Mouse (Mus musculus) CH12.LX (cell line): ENCODE data around the gene Gm20547. TPM values are rescaled to one million over a fixed set of nuclear protein-coding genes. Genes with fewer than 3 reads are reported as not detected.
A peak's percentile ranks its signal among the peaks of the same experiment; 100 is the strongest.

ENCODE experiments used
- DNase-seq: peaks from one replicate; pipeline ENCODE4 v3.0.0-alpha.2; 2013; ENCODE audit errors: extremely low read depth
- H3K27ac ChIP-seq: 2 replicates; pipeline ENCODE4 v1.5.1; 2012; ENCODE audit warnings: low read depth, mild to moderate bottlenecking, control low read depth, moderate library complexity; ENCODE audit not compliant: insufficient read depth
- H3K27me3 ChIP-seq: replicated peaks from 2 replicates; pipeline ENCODE3; 2012; ENCODE audit warnings: inconsistent platforms
- H3K36me3 ChIP-seq, 2 experiments: replicated peaks in 1 of 2; 2 replicates each; pipeline versions ENCODE3 to v1.6.1; 2012; ENCODE audit warnings: inconsistent platforms in 1 of 2, low read length in 1 of 2, mild to moderate bottlenecking in 1 of 2, mixed read lengths in 1 of 2, moderate library complexity in 1 of 2; ENCODE audit not compliant: control insufficient read depth in 1 of 2, insufficient read depth in 1 of 2
- H3K4me1 ChIP-seq, 2 experiments: 2 replicates each; pipeline ENCODE4 v1.6.1; 2012; ENCODE audit warnings: inconsistent platforms in 1 of 2, moderate library complexity in 1 of 2; ENCODE audit not compliant: insufficient read depth in 2 of 2, control insufficient read depth in 1 of 2
- H3K4me2 ChIP-seq: 2 replicates; pipeline ENCODE4 v1.6.1; 2012; ENCODE audit warnings: low read depth, mild to moderate bottlenecking, control low read depth; ENCODE audit not compliant: poor library complexity, insufficient read depth, severe bottlenecking
- H3K4me3 ChIP-seq, 3 experiments: fragments of 150-350 bp in 1 of 3; sonication (generic) in 1 of 3; replicated peaks in 1 of 3; 2 replicates each; pipeline versions ENCODE3 to v1.5.1; 2011 to 2012; ENCODE audit warnings: low read depth in 2 of 3, low read length in 2 of 3, mild to moderate bottlenecking in 2 of 3, moderate library complexity in 2 of 3, control low read depth in 1 of 3, improper control_type of control experiment in 1 of 3, inconsistent platforms in 1 of 3, mixed read lengths in 1 of 3; ENCODE audit not compliant: poor library complexity in 1 of 3
- H3K79me2 ChIP-seq: replicated peaks from 2 replicates; pipeline ENCODE4 v1.6.1; 2012; ENCODE audit warnings: mild to moderate bottlenecking, moderate library complexity; ENCODE audit not compliant: control insufficient read depth, poor library complexity, insufficient read depth, severe bottlenecking; ENCODE audit errors: extremely low read depth
- H3K9ac ChIP-seq: 2 replicates; pipeline ENCODE4 v1.6.1; 2012; ENCODE audit warnings: low read depth, mild to moderate bottlenecking, control low read depth, moderate library complexity; ENCODE audit not compliant: insufficient read depth
- H3K9me3 ChIP-seq: replicated peaks from 2 replicates; pipeline ENCODE3; 2012; ENCODE audit warnings: low read length, inconsistent platforms, mixed read lengths
- BHLHE40 ChIP-seq: IDR thresholded peaks from 2 replicates; pipeline ENCODE4 v1.6.1; 2011; ENCODE audit warnings: mild to moderate bottlenecking, low read depth, low read length, improper control_type of control experiment
- CTCF ChIP-seq, 2 experiments: IDR thresholded peaks in 1 of 2; conservative IDR thresholded peaks in 1 of 2; 2 replicates each; pipeline ENCODE4 v1.5.1; 2011 to 2012; ENCODE audit warnings: low read depth in 2 of 2, low read length in 2 of 2, improper control_type of control experiment in 1 of 2, inconsistent platforms in 1 of 2, mild to moderate bottlenecking in 1 of 2, moderate library complexity in 1 of 2
- E2F4 ChIP-seq: IDR thresholded peaks from 2 replicates; pipeline ENCODE4 v1.6.1; 2011; ENCODE audit warnings: low read depth, low read length, improper control_type of control experiment; ENCODE audit not compliant: insufficient replicate concordance
- ELF1 ChIP-seq: IDR thresholded peaks from 2 replicates; pipeline ENCODE4 v1.6.1; 2014; ENCODE audit warnings: low read depth, mild to moderate bottlenecking, inconsistent platforms, low read length, improper control_type of control experiment
- HCFC1 ChIP-seq: IDR thresholded peaks from 2 replicates; pipeline ENCODE4 v1.6.1; 2012; ENCODE audit warnings: low read depth, mild to moderate bottlenecking, inconsistent platforms, low read length, improper control_type of control experiment
- JUND ChIP-seq: conservative IDR thresholded peaks from 2 replicates; pipeline ENCODE4 v1.6.1; 2011; ENCODE audit warnings: low read depth, low read length, improper control_type of control experiment
- KAT2A ChIP-seq: IDR thresholded peaks from 2 replicates; pipeline ENCODE4 v1.6.1; 2012; ENCODE audit warnings: low read length, improper control_type of control experiment, inconsistent platforms; ENCODE audit not compliant: insufficient replicate concordance
- MAFK ChIP-seq: IDR thresholded peaks from 2 replicates; pipeline ENCODE4 v1.6.1; 2011; ENCODE audit warnings: low read length, improper control_type of control experiment; ENCODE audit not compliant: insufficient replicate concordance
- MAX ChIP-seq: IDR thresholded peaks from 2 replicates; pipeline ENCODE4 v1.6.1; 2011; ENCODE audit warnings: low read length, improper control_type of control experiment
- MYC ChIP-seq: IDR thresholded peaks from 2 replicates; pipeline ENCODE4 v1.6.1; 2011; ENCODE audit warnings: low read depth, mild to moderate bottlenecking, improper control_type of control experiment, low read length
- NELFE ChIP-seq: IDR thresholded peaks from 2 replicates; pipeline ENCODE4 v1.6.1; 2011; ENCODE audit warnings: low read depth, low read length, improper control_type of control experiment
- NRF1 ChIP-seq: IDR thresholded peaks from 2 replicates; pipeline ENCODE4 v1.6.1; 2014; ENCODE audit warnings: low read depth, mild to moderate bottlenecking, inconsistent platforms, low read length, improper control_type of control experiment, moderate library complexity
- PAX5 ChIP-seq: IDR thresholded peaks from 2 replicates; pipeline ENCODE4 v1.6.1; 2012; ENCODE audit warnings: low read length, inconsistent platforms, mixed read lengths
- POLR2A ChIP-seq: IDR thresholded peaks from 2 replicates; pipeline ENCODE4 v1.6.1; 2011; ENCODE audit warnings: low read depth, mild to moderate bottlenecking, improper control_type of control experiment, low read length
- POLR2AphosphoS2 ChIP-seq: IDR thresholded peaks from 2 replicates; pipeline ENCODE4 v1.6.1; 2011; ENCODE audit warnings: low read depth, low read length, improper control_type of control experiment
- RCOR1 ChIP-seq: conservative IDR thresholded peaks from 2 replicates; pipeline ENCODE4 v1.6.1; 2012; ENCODE audit warnings: low read depth, mild to moderate bottlenecking, inconsistent platforms, low read length, improper control_type of control experiment
- UBTF ChIP-seq: IDR thresholded peaks from 2 replicates; pipeline ENCODE4 v1.6.1; 2012; ENCODE audit warnings: low read depth, mild to moderate bottlenecking, inconsistent platforms, low read length, improper control_type of control experiment, moderate library complexity
- USF1 ChIP-seq: IDR thresholded peaks from 2 replicates; pipeline ENCODE4 v1.6.1; 2014; ENCODE audit warnings: low read depth, mild to moderate bottlenecking, inconsistent platforms, low read length, improper control_type of control experiment
- USF2 ChIP-seq: conservative IDR thresholded peaks from 2 replicates; pipeline ENCODE4 v1.6.1; 2011; ENCODE audit warnings: low read depth, low read length, improper control_type of control experiment
- ZMIZ1 ChIP-seq: IDR thresholded peaks from 2 replicates; pipeline ENCODE4 v1.6.1; 2012; ENCODE audit warnings: low read depth, mild to moderate bottlenecking, inconsistent platforms, low read length, improper control_type of control experiment
- dilution Hi-C: fragments of 300-500 bp; cut with MboI; formaldehyde crosslinking; loops from 2 replicates; pipeline ENCODE4 v1.14.3; 2020; ENCODE audit warnings: low sequenced_read_pairs; ENCODE audit not compliant: extremely low pct_unique_long_range_greater_than_20kb, extremely low pct_ligation_motif_present
- in situ Hi-C: fragments of 300-500 bp; cut with MboI; formaldehyde crosslinking; loops from 3 replicates; pipeline ENCODE4 v1.14.3; 2019; ENCODE audit warnings: low sequenced_read_pairs, low pct_ligation_motif_present, low pct_unique_long_range_greater_than_20kb, mixed read lengths
- polyA plus RNA-seq: library from polyadenylated mRNA; unstranded; fragments of >175 nt; gene quantifications from 2 replicates; pipeline ENCODE4 v1.2.1, GENCODE M21; 2012; ENCODE audit warnings: low read depth; ENCODE audit not compliant: insufficient read length
- total RNA-seq, 2 experiments: library from RNA; depleted of rRNA; stranded (reverse); fragments of 300-350 nt in 1 of 2; fragments of >200 nt in 1 of 2; gene quantifications; 2 replicates each; pipeline ENCODE4 v1.2.3; 2012 to 2014

Gm20547 gene
- total and polyA plus RNA-seq, 3 experiments = not detected

DNA sequence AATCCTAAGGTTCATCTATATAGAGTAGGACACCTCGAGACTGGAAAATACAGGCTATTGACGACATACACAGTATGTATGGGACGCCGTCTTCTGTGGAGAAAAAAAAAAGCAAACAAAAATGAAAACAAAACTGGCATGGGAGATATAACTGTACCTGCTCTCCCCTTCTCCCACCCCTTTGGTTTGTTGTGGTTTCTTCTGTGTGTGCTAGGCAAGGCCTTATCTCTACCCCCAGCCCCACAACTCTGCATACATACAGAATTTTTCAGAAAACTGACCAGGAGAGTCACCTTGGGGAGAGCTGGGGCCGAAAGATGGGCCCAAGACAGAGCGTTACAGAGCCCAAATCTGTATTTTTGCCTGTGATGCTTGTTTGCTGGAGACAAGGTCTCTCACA, 2.9 kb upstream of the Gm20547 start:
- Histone ChIP-seq H3K4me3 (no peak overlapping the region), H3K9ac (no peak overlapping the region), H3K4me2 (no peak overlapping the region), H3K79me2 (no peaks in the 10 kb centered on the region), H3K4me1 (peaks cover 14 to 36% of the 10 kb centered on the region in 2 experiments), H3K36me3 (no peaks in the 10 kb centered on the region), H3K9me3 (peaks cover 5% of the 10 kb centered on the region), H3K27me3 (no peaks in the 10 kb centered on the region), H3K27ac (no peak overlapping the region)
- TF ChIP-seq NELFE (no peak), HCFC1 (no peak), BHLHE40 (no peak), MAFK (no peak), KAT2A (no peak), USF1 (no peak), USF2 (no peak), RCOR1 (no peak), ZMIZ1 (no peak), UBTF (no peak), E2F4 (no peak), POLR2A (no peak), MAX (no peak), PAX5 (no peak), MYC (no peak), NRF1 (no peak)
- dilution Hi-C loops (no loop called here), in situ Hi-C loops (no loop called here)
- no peak for DNase-seq

- no peak for DNase-seq
- H3K79me2 ChIP-seq = no peaks in the 10 kb centered on the region
- no peak overlapping the region for H3K9ac ChIP-seq
- dilution Hi-C loops = no loop called here
- H3K27ac ChIP-seq = no peak overlapping the region
- no peak overlapping the region for H3K4me2 ChIP-seq
- H3K36me3 ChIP-seq = no peaks in the 10 kb centered on the region
- H3K4me3 ChIP-seq = no peak overlapping the region
- TF ChIP-seq CTCF (conservative IDR thresholded peaks at IDR 0.05 in 1 of 2, IDR thresholded peaks at IDR 0.05 in 1 of 2; ENCODE audit: low read depth in 2 of 2, low read length in 2 of 2) (peak in 1 of 2 experiments; percentile 29; a peak in 2 of 4 replicates), USF2 (no peak), POLR2AphosphoS2 (no peak), JUND (no peak), NELFE (no peak), ELF1 (peak; percentile 39; the same call in 1 of the 2 replicates)
- TF ChIP-seq, all 38 proteins: peak for 2
- Histone ChIP-seq H3K4me1 (peaks cover 14 to 44% of the 10 kb centered on the region in 2 experiments), H3K27me3 (no peaks in the 10 kb centered on the region), H3K9me3 (peaks cover 5% of the 10 kb centered on the region)
- in situ Hi-C loops = no loop called here
Observed at GRCm38 (mm10) chr17:34883332-34883731, 1.5 kb upstream of the Gm20547 start.
